Comparison of ENCODE assay signal across 10 mouse cellular contexts in the genomic region with DNA sequence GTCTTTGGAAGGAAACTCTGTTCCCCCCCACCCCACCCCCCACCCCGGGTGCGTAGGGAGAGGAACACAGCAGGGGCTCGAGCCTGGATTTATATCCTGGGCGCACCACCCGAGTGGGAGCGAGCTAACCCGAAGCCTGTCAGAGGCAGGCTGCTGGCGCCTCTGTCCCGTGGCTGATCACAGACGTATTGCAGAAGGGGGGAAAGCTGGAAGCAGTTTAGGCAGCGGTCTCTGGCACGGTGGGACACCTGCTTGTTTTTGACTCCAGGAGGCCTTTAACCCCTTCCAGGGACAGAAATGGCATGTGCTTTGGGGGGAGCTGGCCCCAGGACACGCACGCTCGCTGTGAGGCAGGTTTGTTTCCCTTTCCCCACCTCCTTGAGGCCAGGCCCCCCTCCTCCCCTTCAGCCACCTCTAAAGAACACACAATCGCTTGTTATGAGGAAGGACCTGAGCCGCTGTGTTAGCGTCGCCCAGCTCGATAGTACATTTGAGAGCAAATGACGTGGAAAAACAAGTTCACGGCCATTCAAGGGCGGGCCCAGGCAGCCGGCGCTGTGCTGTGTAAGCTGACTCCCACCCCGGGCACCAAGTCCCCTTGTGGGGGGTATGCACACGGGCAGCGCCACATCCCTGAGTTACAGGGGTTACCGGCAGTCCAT. TPM values are rescaled to one million over a fixed set of nuclear protein-coding genes. Genes with fewer than 3 reads are reported as not detected.
DNase-seq lines count a peak whose midpoint lies in the region; ATAC-seq and TF ChIP-seq lines count a peak whose summit lies in the region.
"Had no signal": no experiment of that assay in that cellular context is flagged by ENCODE, and none has a peak within 500 bp of the region (broad histone marks: within the 10 kb centered on the region; RNA-seq: fewer than 3 reads in every experiment).

No protein-coding gene starts in this region.

- no peak for TF ChIP-seq POLR2A in brain, embryonic 14.5 days (IDR thresholded peaks at IDR 0.05; ENCODE audit: borderline replicate concordance, extremely low read depth, insufficient read depth, insufficient read length, poor library complexity, severe bottlenecking)

- intact Hi-C loops in left cerebral cortex, postnatal 4 days (cut with DNase I) = no loop called here

- peaks cover 14% of the 10 kb centered on the region; the same call in 1 of the 2 replicates for H3K27me3 ChIP-seq in heart, embryonic 11.5 days (ENCODE audit: control insufficient read depth, insufficient read depth, low read length)
- peaks cover 7% of the 10 kb centered on the region; the same call in 1 of the 2 replicates for H3K27me3 ChIP-seq in midbrain, embryonic 13.5 days

- peak overlapping the region; percentile 42 for H3K4me3 ChIP-seq in heart, embryonic 11.5 days (ENCODE audit: low read depth, low read length)
- peak overlapping the region; percentile 15; the same call in 1 of the 2 replicates for H3K4me3 ChIP-seq in midbrain, embryonic 13.5 days (replicated peaks)

- peak; percentile 35 to 37 for DNase-seq in cerebellum, postnatal 10 days
- DNase-seq in cerebellum, postnatal 4 days (ENCODE audit: low spot score in 2 of 2) = no peak
- peak; percentile 67 for DNase-seq in brain, embryonic 14.5 days (ENCODE audit: low read depth)
- peak; percentile 53 to 72 for DNase-seq in kidney, postnatal 4 days
- DNase-seq in left cerebral cortex, postnatal 4 days = no peak
- no peak for DNase-seq in urinary bladder, postnatal 36 days (ENCODE audit: low spot score in 2 of 2)

- peak overlapping the region; percentile 82 for H3K4me2 ChIP-seq in heart, embryonic 11.5 days
- peak overlapping the region; percentile 49 for H3K4me2 ChIP-seq in midbrain, embryonic 13.5 days (replicated peaks)

- WGBS in heart, embryonic 11.5 days (ENCODE audit: insufficient replicate concordance) = 3% methylated on average over 29 of the region's 29 CpGs
- 4% methylated on average over 29 of the region's 29 CpGs for WGBS in midbrain, embryonic 13.5 days

- H3K9ac ChIP-seq in heart, embryonic 11.5 days (ENCODE audit: low read depth, low read length) = peak overlapping the region; percentile 76
- H3K9ac ChIP-seq in midbrain, embryonic 13.5 days (replicated peaks) = peak overlapping the region; percentile 49; the same call in 1 of the 2 replicates

- H3K36me3 ChIP-seq in heart, embryonic 11.5 days (ENCODE audit: control insufficient read depth, insufficient read depth, low read length) = no peaks in the 10 kb centered on the region
- H3K36me3 ChIP-seq in midbrain, embryonic 13.5 days = no peaks in the 10 kb centered on the region

- no peak for TF ChIP-seq CTCF in brain, embryonic 14.5 days (IDR thresholded peaks at IDR 0.05; ENCODE audit: borderline replicate concordance, extremely low read depth, insufficient read depth, insufficient read length)

- no peaks in the 10 kb centered on the region for H3K9me3 ChIP-seq in heart, embryonic 11.5 days (replicated peaks; ENCODE audit: control insufficient read depth, low read length)
- H3K9me3 ChIP-seq in midbrain, embryonic 13.5 days = no peaks in the 10 kb centered on the region

- peak; percentile 43; the same call in 1 of the 2 replicates for ATAC-seq in heart, embryonic 11.5 days (replicated peaks; ENCODE audit: insufficient number of reproducible peaks, low FRiP score, low TSS enrichment)
- 0 out of 2 replicates have a peak, but pooled peaks have one; percentile 12 for ATAC-seq in midbrain, embryonic 13.5 days

- H3K27ac ChIP-seq in heart, embryonic 11.5 days (ENCODE audit: low read depth, low read length) = no peak overlapping the region
- no peak overlapping the region for H3K27ac ChIP-seq in midbrain, embryonic 13.5 days

- H3K4me1 ChIP-seq in heart, embryonic 11.5 days (ENCODE audit: control insufficient read depth, insufficient read depth, low read length) = peaks cover 16% of the 10 kb centered on the region
- peaks cover 54% of the 10 kb centered on the region for H3K4me1 ChIP-seq in midbrain, embryonic 13.5 days (replicated peaks)

RNA-seq across cellular contexts. Expression of a gene that starts 2.9 kb away (rescaled TPM):
- polyA plus RNA-seq in brain, embryonic 14.5 days (2012; rRNA removed) = 6.8 and 9.4 TPM in 2 replicates
- polyA plus RNA-seq in heart, embryonic 11.5 days (2014; fragmentation: Nextera tagmentation; extraction: Ambion mirVana) = 1.1 and 1.8 TPM in 2 replicates
- 2.9 and 3.4 TPM in 2 replicates for polyA plus RNA-seq in midbrain, embryonic 13.5 days (2015; fragmentation: Nextera tagmentation; extraction: Ambion mirVana)
- 1 to 10 TPM; 1.0 to 1.8 TPM for total RNA-seq in left cerebral cortex, postnatal 4 days (2021)

RNA-seq across cellular contexts. Expression of a gene that starts 31.6 kb away (rescaled TPM):
- polyA plus RNA-seq in brain, embryonic 14.5 days (2012; rRNA removed) = 29.6 and 29.9 TPM in 2 replicates
- polyA plus RNA-seq in heart, embryonic 11.5 days (2014; fragmentation: Nextera tagmentation; extraction: Ambion mirVana) = 27.3 and 29.7 TPM in 2 replicates
- polyA plus RNA-seq in midbrain, embryonic 13.5 days (2015; fragmentation: Nextera tagmentation; extraction: Ambion mirVana) = 33.0 and 33.2 TPM in 2 replicates
- total RNA-seq in left cerebral cortex, postnatal 4 days (2021) = 10 to 100 TPM; 27.3 to 28.3 TPM

RNA-seq across cellular contexts. Expression of a gene that starts 38.8 kb away (rescaled TPM):
- not detected in 2 replicates for polyA plus RNA-seq in brain, embryonic 14.5 days (2012; rRNA removed)
- not detected in 2 replicates for polyA plus RNA-seq in heart, embryonic 11.5 days (2014; fragmentation: Nextera tagmentation; extraction: Ambion mirVana)
- 0.54 TPM in 1 of 2 replicates, not detected in the other for polyA plus RNA-seq in midbrain, embryonic 13.5 days (2015; fragmentation: Nextera tagmentation; extraction: Ambion mirVana)
- not detected for total RNA-seq in left cerebral cortex, postnatal 4 days (2021)
- polyA plus RNA-seq: C2C12; gonadal fat pad, adult 2 months had no signal

Comparison
In these comparisons a context has a peak if more than half of its experiments do, and no peak if none do; other contexts are left out.
1. DNase-seq: peak in cerebellum, postnatal 10 days (2 of 2), brain, embryonic 14.5 days (single experiment) and kidney, postnatal 4 days (2 of 2); none in cerebellum, postnatal 4 days (0 of 2), left cerebral cortex, postnatal 4 days (single experiment) and urinary bladder, postnatal 36 days (0 of 2).